Mouse (Mus musculus) CH12.LX (cell line): ENCODE results near the gene Podnl1.

Source experiments
- CHD2 ChIP-seq: IDR thresholded peaks from 2 replicates; pipeline ENCODE4 v1.6.1; 2011; ENCODE audit warnings: low read length, improper control_type of control experiment
- CTCF ChIP-seq, 2 experiments: IDR thresholded peaks in 1 of 2; conservative IDR thresholded peaks in 1 of 2; 2 replicates each; pipeline ENCODE4 v1.5.1; 2011 to 2012; ENCODE audit warnings: low read depth in 2 of 2, low read length in 2 of 2, improper control_type of control experiment in 1 of 2, inconsistent platforms in 1 of 2, mild to moderate bottlenecking in 1 of 2, moderate library complexity in 1 of 2
- E2F4 ChIP-seq: IDR thresholded peaks from 2 replicates; pipeline ENCODE4 v1.6.1; 2011; ENCODE audit warnings: low read depth, low read length, improper control_type of control experiment; ENCODE audit not compliant: insufficient replicate concordance
- MAFK ChIP-seq: IDR thresholded peaks from 2 replicates; pipeline ENCODE4 v1.6.1; 2011; ENCODE audit warnings: low read length, improper control_type of control experiment; ENCODE audit not compliant: insufficient replicate concordance
- MEF2A ChIP-seq: IDR thresholded peaks from 2 replicates; pipeline ENCODE4 v1.6.1; 2014; ENCODE audit warnings: low read depth, mild to moderate bottlenecking, inconsistent platforms, low read length, improper control_type of control experiment, borderline replicate concordance
- MYC ChIP-seq: IDR thresholded peaks from 2 replicates; pipeline ENCODE4 v1.6.1; 2011; ENCODE audit warnings: low read depth, mild to moderate bottlenecking, improper control_type of control experiment, low read length
- NRF1 ChIP-seq: IDR thresholded peaks from 2 replicates; pipeline ENCODE4 v1.6.1; 2014; ENCODE audit warnings: low read depth, mild to moderate bottlenecking, inconsistent platforms, low read length, improper control_type of control experiment, moderate library complexity
- POLR2A ChIP-seq: IDR thresholded peaks from 2 replicates; pipeline ENCODE4 v1.6.1; 2011; ENCODE audit warnings: low read depth, mild to moderate bottlenecking, improper control_type of control experiment, low read length
- RCOR1 ChIP-seq: conservative IDR thresholded peaks from 2 replicates; pipeline ENCODE4 v1.6.1; 2012; ENCODE audit warnings: low read depth, mild to moderate bottlenecking, inconsistent platforms, low read length, improper control_type of control experiment
- SMC3 ChIP-seq: IDR thresholded peaks from 2 replicates; pipeline ENCODE4 v1.6.1; 2011; ENCODE audit warnings: low read depth, low read length, improper control_type of control experiment
- TCF12 ChIP-seq: IDR thresholded peaks from 2 replicates; pipeline ENCODE4 v1.6.1; 2014; ENCODE audit warnings: low read depth, mild to moderate bottlenecking, inconsistent platforms, low read length, improper control_type of control experiment
- USF1 ChIP-seq: IDR thresholded peaks from 2 replicates; pipeline ENCODE4 v1.6.1; 2014; ENCODE audit warnings: low read depth, mild to moderate bottlenecking, inconsistent platforms, low read length, improper control_type of control experiment
- USF2 ChIP-seq: conservative IDR thresholded peaks from 2 replicates; pipeline ENCODE4 v1.6.1; 2011; ENCODE audit warnings: low read depth, low read length, improper control_type of control experiment

GRCm38 (mm10) chr8:84157620-84158019 is 31.8 kb downstream of the Podnl1 start:
- TF ChIP-seq NRF1 = no peak
- no peak for TF ChIP-seq MYC
- TF ChIP-seq USF1 = no peak
- no peak for TF ChIP-seq USF2
- TF ChIP-seq POLR2A = no peak
- no peak for TF ChIP-seq MEF2A
- TF ChIP-seq TCF12 = no peak
- no peak for TF ChIP-seq CTCF (conservative IDR thresholded peaks at IDR 0.05 in 1 of 2, IDR thresholded peaks at IDR 0.05 in 1 of 2; ENCODE audit: low read depth in 2 of 2, low read length in 2 of 2)
- TF ChIP-seq E2F4 = no peak
- TF ChIP-seq CHD2 = no peak
- TF ChIP-seq SMC3 = no peak
- no peak for TF ChIP-seq RCOR1
- TF ChIP-seq MAFK = no peak
